Mouse (Mus musculus) layer of hippocampus, postnatal 36 days (tissue): ENCODE results near the gene Ptbp1. TPM values are rescaled to one million over a fixed set of nuclear protein-coding genes. Genes with fewer than 3 reads are reported as not detected.

ENCODE experiments used
- DNase-seq, 2 experiments: peaks; one replicate each; pipeline ENCODE4 v3.0.0; 2022
- total RNA-seq, 2 experiments: library from RNA; stranded (reverse); gene quantifications; 2 replicates each; pipeline ENCODE4 v1.2.3; 2021

The Ptbp1 gene
- total RNA-seq, 2 experiments from 2014 or later, result 43.1 to 52.6 TPM

GRCm38 (mm10) chr10:79859116-79859515 lies 4.9 kb downstream of the Ptbp1 start:
- DNase-seq, result no peak

GRCm38 (mm10) chr10:79860079-79860911 lies 6.1 kb downstream of the Ptbp1 start:
- no peak for DNase-seq

GRCm38 (mm10) chr10:79861230-79862048 lies 7.2 kb downstream of the Ptbp1 start:
- DNase-seq, result no peak

GRCm38 (mm10) chr10:79862049-79862788 lies 8.0 kb downstream of the Ptbp1 start:
- DNase-seq, result no peak

GRCm38 (mm10) chr10:79862925-79863324 lies 8.7 kb downstream of the Ptbp1 start:
- DNase-seq, result no peak

GRCm38 (mm10) chr10:79864351-79865188 lies 10.3 kb downstream of the Ptbp1 start:
- no peak for DNase-seq

GRCm38 (mm10) chr10:79865189-79865601 lies 11.0 kb downstream of the Ptbp1 start:
- DNase-seq, result no peak

GRCm38 (mm10) chr10:79865801-79866295 lies 11.6 kb downstream of the Ptbp1 start:
- no peak for DNase-seq

GRCm38 (mm10) chr10:79866601-79867000 lies 12.4 kb downstream of the Ptbp1 start:
- no peak for DNase-seq

GRCm38 (mm10) chr10:79871845-79872244 lies 17.6 kb downstream of the Ptbp1 start:
- no peak for DNase-seq

GRCm38 (mm10) chr10:79872862-79873261 lies 18.6 kb downstream of the Ptbp1 start:
- no peak for DNase-seq

- no peak for DNase-seq
These were observed 19.1 kb downstream of the Ptbp1 start for GRCm38 (mm10) chr10:79873313-79873712.

- no peak for DNase-seq
These were observed 19.6 kb downstream of the Ptbp1 start for GRCm38 (mm10) chr10:79873715-79874289.

- no peak for DNase-seq
These were observed 20.1 kb downstream of the Ptbp1 start, which contains the start of the genes Prtn3 and Plppr3 for GRCm38 (mm10) chr10:79874290-79874862. Gene Prtn3, plus strand, starts transcription at chr10:79874476. Gene Plppr3, minus strand, starts transcription at chr10:79874634.

- DNase-seq, result no peak
These were observed 22.9 kb downstream of the Ptbp1 start for GRCm38 (mm10) chr10:79877174-79877573.

GRCm38 (mm10) chr10:79877757-79878156 lies 23.5 kb downstream of the Ptbp1 start:
- no peak for DNase-seq

- DNase-seq, result no peak
These were observed 25.3 kb downstream of the Ptbp1 start for GRCm38 (mm10) chr10:79879527-79879926.

- no peak for DNase-seq
These were observed 26.5 kb downstream of the Ptbp1 start for GRCm38 (mm10) chr10:79880721-79881120.

GRCm38 (mm10) chr10:79881981-79882380 lies 27.8 kb downstream of the Ptbp1 start:
- DNase-seq, result no peak

GRCm38 (mm10) chr10:79883297-79884084 lies 29.3 kb downstream of the Ptbp1 start:
- peak; percentile 68 to 75 for DNase-seq
